Mouse (Mus musculus): ENCODE data around the gene BC029722.

Gene BC029722

DNA sequence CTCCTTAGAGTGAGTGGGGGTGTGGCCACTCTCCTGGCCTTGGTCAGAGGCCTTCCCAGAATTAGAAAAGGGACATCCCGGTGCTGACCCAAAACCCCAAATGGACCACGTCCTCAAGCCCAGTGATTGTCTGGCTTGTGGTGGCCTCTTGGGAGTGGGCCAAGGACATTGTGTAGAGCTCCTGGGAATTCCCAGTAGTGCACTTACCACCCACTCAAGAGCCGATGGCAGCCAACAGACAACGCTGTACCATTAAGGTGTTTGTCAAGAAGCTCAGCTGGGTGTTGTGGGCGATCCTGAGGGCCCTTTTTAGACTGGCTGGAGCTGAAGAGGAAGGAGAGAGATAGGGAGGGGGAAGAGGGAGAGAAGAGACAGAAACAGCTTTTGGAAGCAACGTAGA, 34.7 kb downstream of the BC029722 start:
- in situ Hi-C loops (cut with MboI, MseI) = no loop called here

DNA sequence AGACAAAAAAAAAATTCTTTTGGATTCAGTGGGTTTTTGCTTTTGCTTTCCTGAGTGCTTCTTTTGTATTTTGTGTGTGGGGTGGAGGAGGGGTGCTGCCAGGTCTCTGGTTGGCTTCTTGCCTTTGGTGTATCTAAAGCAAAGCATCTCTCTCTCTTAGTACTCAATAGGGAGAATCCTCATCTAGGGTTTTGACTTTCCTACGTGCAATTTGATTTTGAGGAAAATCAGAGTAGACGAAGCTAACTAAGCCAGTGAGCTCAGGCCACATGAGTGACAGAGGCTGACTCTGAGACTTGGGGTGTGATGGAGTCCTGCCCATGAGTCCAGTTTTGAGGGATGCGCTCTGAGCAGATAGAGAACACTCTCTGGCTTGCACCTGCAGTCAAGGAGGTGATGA, 39.7 kb downstream of the BC029722 start:
- in situ Hi-C loops (cut with MboI, MseI) = no loop called here

DNA sequence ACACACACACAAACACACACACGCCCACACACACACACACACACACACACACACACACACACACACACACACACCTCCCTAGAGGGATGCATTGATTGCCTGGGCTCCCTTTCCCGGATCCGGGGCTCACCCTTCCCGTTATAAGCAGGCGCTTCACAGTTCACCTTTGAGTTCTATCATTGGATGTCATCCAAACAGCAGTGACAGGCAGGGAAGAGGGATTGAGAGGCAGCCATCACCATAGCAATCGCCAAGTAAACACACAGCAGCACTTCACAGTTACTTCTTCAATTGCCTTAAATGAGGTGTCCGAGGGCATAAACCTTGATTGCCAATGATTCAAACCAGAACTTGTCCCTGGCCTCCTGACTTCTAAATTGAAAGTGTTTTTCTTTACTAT, 40.2 kb downstream of the BC029722 start:
- in situ Hi-C loops (cut with MboI, MseI) = no loop called here

DNA sequence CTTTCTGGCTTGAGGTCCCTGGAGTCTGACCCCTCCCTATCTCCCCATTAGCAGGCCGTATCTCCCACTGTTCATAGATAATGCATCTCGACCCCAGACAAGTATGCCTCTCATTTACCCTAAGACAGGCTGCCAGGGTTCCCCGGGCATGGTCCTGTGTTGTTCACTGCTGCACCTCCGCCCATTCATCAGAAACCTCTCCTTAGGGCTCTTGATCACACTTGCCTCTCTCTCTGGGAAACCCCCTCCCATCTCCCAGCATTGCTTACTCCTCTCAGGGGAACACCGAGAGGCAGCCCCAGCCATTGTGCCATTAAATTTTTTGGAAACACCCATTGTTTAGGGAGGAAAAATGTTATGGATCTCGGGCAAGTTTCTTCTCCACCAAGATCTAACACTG, 41.2 kb downstream of the BC029722 start:
- in situ Hi-C loops (cut with MboI, MseI) = no loop called here

DNA sequence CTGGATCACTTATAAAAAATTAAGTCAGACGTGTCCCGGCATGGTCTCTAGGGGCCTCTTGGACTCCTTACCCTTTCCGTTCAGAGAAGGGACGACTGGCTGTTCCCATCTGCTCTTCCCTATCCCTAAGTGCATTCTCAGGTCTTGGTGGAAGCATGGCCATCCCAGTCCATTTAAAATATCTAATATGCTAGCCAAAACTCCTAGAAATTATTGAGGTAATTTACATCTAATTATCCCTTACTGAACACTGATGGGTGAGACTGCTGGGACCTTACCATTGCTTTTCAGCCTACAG, 41.6 kb downstream of the BC029722 start:
- in situ Hi-C loops (cut with MboI, MseI) = no loop called here

DNA sequence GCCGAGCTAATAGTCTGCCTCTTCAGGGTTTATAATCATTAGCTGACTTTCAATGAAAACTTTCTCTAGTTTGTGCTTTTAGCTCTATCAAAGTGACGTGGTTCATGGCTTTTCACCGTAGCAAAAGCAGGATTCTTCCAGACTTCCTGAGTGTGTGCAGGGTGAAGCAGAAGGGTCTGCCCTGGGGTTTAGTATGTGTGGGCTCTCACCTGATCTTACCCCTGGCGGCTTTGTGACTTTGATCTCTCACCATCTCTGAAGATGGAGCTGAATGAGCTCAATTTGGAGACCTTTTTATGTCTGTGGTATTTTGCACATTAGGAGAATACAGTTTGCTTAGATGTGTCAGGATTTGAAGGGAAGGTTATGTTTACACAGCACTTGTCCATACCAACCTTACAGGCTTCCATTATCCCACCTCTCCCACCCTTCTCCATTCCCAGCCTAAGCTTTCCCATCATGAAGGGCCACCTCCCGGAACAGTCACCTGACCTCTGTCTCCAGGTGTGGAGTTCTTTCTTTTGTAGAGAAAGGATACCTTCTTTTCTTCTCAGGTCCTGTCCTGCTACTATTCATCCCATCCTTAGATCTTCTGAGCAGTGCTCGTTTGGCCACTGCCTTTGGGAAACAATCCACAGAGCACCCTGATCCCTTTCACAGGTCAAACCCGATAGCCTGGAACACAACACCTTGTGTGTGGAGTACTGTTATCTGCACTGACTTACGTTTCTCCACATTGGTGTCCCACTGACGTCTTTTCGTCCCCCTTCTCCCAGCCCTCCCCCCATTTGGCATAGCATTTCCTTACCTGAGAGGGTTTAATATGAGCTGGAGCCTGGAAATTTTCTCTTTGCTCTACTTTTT, 42.2 kb downstream of the BC029722 start:
- in situ Hi-C loops (cut with MboI, MseI) = no loop called here

DNA sequence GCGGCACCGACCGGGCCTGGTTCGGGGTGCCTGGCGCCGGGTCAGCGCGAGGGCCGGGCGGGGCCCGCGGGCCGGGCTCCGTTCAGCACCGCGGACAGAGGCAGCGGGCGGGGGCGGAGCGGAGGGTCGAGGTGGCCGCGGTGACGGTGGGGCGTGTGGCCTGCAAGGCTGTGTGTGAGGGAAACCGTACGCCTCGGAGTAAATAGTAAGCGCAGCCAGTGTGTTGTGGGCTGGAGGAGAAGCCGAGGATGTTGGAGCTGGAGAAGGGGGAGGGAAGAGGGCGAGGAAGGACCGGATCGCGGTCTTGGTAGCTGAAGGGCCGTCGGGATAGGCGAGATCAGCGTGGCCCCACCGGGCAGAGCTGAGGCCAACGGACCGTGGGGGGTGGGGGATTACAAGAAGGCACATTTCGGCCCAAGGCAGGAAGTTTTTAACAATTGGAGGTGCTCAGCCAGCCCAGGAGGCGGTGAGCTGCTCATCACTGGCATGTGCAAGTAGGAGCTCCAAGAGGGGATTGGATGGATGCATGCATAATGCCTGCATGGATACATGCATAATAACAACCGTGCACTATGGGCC, 43.5 kb downstream of the BC029722 start:
- in situ Hi-C loops (cut with MboI, MseI) = no loop called here

DNA sequence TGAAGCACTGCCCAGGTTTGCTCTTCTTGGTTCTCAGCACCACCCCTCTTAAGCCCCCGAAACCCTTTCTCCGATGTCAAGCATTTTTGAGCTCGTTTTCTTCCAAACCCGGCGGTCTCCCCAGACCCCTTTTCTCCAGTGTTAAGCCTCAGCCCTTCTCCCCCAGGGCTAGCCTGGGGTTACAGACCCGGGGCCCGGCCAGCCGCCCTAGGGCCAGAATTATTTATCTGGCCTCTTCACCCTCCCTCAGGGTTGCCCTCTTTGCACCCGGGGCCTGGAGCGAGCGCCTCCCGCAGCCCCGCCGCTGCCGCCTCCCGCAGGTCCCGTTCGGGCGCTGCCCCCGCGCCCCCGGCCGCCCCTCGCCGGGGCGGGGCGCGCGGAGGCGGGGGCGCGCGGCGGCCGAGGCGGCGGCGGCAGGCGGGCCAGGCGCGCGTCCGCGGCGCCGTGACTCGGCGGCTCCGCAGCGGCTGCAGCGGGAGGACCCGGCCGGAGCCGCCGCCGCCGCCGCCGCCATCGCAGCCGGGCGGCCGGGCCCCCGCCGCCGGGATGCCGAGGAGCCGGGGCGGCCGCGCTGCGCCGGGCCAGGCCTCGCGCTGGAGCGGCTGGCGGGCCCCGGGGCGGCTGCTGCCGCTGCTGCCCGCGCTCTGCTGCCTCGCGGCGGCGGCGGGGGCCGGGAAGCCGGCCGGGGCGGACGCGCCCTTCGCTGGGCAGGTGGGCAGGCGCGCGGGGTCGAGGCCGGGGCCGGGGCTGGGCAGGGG, 44.1 kb downstream of the BC029722 start, which contains the start of gene Mmp24:
Gene Mmp24, plus strand, starts transcription at position 416 of the 758 bp plus-strand sequence.
- in situ Hi-C loops (cut with MboI, MseI) = loop anchor here (25.0 kb wide), 1 partner anchor 263 kb away; the partner anchor contains the start of genes Acss2 and Ggt7

DNA sequence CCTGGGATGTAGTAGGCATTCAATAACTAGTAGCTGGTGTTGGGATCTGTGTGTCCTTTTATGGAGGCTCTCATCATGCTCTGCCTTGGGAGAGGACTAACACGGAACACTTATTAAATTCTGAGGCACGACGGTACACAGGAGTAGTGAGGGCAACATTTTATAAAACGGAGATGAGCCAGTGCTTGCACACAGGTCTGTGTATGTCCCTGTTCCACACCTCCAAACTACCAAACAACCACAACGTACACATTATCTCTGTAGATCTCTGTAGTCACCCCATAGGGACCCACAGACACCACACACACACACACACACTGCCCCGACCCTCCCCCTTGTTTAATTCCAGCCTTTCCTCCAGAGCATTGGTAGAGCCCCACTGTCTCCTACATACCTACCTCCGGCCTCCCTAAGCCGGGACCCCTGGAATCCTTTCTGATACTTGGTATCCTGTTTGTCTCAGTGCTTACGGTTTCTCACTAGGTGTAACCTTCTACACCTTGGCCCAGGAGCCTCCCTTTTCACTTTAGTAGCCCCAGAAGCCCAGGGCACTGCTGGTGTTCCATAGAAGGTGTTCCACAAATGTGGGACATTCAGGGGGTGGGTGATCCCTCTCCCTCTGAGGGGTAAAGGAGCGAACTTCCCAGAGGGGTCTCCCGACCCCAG, 44.8 kb downstream of the BC029722 start:
- in situ Hi-C loops (cut with MboI, MseI) = loop anchor here (25.0 kb wide), 1 partner anchor 262 kb away; the partner anchor contains the start of genes Acss2 and Ggt7

DNA sequence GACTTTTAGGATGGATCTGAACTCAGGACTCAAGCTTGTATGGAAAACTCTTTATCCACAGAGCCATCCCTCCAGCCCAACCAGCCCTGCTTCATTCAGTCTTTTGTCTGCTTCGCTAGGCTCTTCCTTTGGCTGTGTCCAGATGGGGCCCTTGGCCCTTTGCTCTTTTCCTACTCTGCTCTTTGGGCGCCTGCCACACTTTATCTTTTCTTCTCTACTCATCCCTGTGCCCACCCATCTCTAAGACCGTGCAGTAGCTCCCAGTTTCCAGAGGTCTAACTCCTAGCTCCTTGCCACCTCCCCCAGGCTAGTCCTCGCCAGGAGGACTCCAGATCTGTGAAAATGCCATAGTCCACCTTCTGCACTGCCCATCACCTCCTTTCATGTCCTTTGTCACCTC, 45.6 kb downstream of the BC029722 start:
- in situ Hi-C loops (cut with MboI, MseI) = loop anchor here (25.0 kb wide), 1 partner anchor 261 kb away; the partner anchor contains the start of genes Acss2 and Ggt7

All from T-helper 1 cell (primary cell).